Mouse (Mus musculus) forebrain, embryonic 15.5 days (tissue): ENCODE measurements at regions not wholly inside any gene's neighbourhood (a gene's known extent, or its start where the extent isn't known, plus 50 kb on each side); places are given as distances from the start of the nearest gene placed in this dataset.
A peak's percentile ranks its signal among the peaks of the same experiment; 100 is the strongest.

ENCODE experiments used
- ATAC-seq: fragments of 200-750 bp; cut with Nextera tagmentation; replicated peaks from 2 replicates; pipeline ENCODE4 v1.8.0; 2017; ENCODE audit warnings: mild to moderate bottlenecking, moderate TSS enrichment, moderate library complexity
- H3K27ac ChIP-seq: fragments of 300-500 bp; sonication (generic); replicated peaks from 2 replicates; pipeline ENCODE4 v1.5.1; 2015; ENCODE audit warnings: mild to moderate bottlenecking, inconsistent platforms
- H3K27me3 ChIP-seq: fragments of 300-500 bp; sonication (generic); 2 replicates; pipeline ENCODE4 v1.6.1; 2015; ENCODE audit warnings: inconsistent platforms
- H3K36me3 ChIP-seq: fragments of 300-500 bp; sonication (generic); 2 replicates; pipeline ENCODE4 v1.6.1; 2015; ENCODE audit warnings: mild to moderate bottlenecking, inconsistent platforms
- H3K4me1 ChIP-seq: fragments of 300-500 bp; sonication (generic); 2 replicates; pipeline ENCODE4 v1.6.1; 2015; ENCODE audit warnings: inconsistent platforms
- H3K4me2 ChIP-seq: fragments of 300-500 bp; sonication (generic); replicated peaks from 2 replicates; pipeline ENCODE4 v1.6.1; 2015; ENCODE audit warnings: mild to moderate bottlenecking, inconsistent platforms
- H3K4me3 ChIP-seq: fragments of 300-500 bp; sonication (generic); 2 replicates; pipeline ENCODE4 v1.5.1; 2015; ENCODE audit warnings: mild to moderate bottlenecking, inconsistent platforms
- H3K9ac ChIP-seq: fragments of 300-500 bp; sonication (generic); replicated peaks from 2 replicates; pipeline ENCODE4 v1.6.1; 2015; ENCODE audit warnings: mild to moderate bottlenecking, inconsistent platforms
- H3K9me3 ChIP-seq: fragments of 300-500 bp; sonication (generic); 2 replicates; pipeline ENCODE4 v1.6.1; 2016; ENCODE audit warnings: inconsistent platforms
- WGBS: fragments of 180-500 bp; shearing (Covaris S2); methylation state at CpG from one replicate; pipeline ENCODE4 v1.1.7; 2015; ENCODE audit warnings: mixed read lengths; 5-methylcytosine and 5-hydroxymethylcytosine counted together

GRCm38 (mm10) chr5:47469394-47469793 is 513.5 kb upstream of the Slit2 start:
- Histone ChIP-seq H3K4me2 (no peak overlapping the region), H3K27me3 (no peaks in the 10 kb centered on the region), H3K27ac (no peak overlapping the region), H3K4me1 (no peaks in the 10 kb centered on the region), H3K4me3 (no peak overlapping the region), H3K9me3 (no peaks in the 10 kb centered on the region), H3K9ac (no peak overlapping the region), H3K36me3 (no peaks in the 10 kb centered on the region)
- 82% methylated on average over 5 of the region's 5 CpGs for WGBS
- no peak for ATAC-seq

DNA sequence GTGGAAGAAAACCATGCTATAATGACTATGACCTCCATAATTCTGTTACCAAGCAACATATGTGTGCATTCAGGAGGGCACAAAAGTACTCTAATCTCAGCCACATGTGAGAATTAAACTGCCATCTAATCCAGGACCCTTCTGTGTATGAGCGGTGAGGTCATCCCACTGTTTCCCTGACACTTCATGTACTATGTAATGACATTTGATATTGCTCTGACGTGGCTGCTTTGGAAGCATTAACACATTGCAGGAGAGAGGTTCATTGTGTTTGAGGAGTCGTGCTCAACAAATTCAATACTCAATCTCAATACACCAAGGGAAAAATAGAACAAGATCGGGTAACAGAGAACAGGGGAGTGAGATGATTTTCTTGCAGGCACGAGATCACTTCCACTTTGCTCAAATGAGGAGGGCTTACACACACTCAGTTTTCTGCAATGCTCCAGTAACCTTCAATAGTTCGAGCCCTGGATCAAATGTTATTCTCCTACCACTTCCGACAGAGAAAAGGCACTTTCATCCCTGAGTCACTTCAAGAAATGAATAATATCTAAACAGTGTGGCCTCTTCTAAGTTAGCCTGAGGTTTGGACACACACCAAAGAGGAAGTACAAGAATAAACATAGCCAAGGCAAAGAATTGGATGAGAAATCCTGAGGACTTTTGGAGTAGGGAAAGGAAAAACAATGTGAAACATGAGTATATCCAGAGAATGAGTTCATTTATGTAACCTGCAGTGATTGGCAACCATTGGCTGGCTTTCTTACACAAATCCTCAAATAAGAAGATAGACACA is 510.7 kb upstream of the Slit2 start:
- no peaks in the 10 kb centered on the region for H3K27me3 ChIP-seq
- no peak overlapping the region for H3K4me2 ChIP-seq
- WGBS = 58% methylated on average over 7 of the region's 7 CpGs
- H3K4me1 ChIP-seq = no peaks in the 10 kb centered on the region
- no peak overlapping the region for H3K27ac ChIP-seq
- no peak overlapping the region for H3K9ac ChIP-seq
- H3K4me3 ChIP-seq = no peak overlapping the region
- no peaks in the 10 kb centered on the region for H3K36me3 ChIP-seq
- no peaks in the 10 kb centered on the region for H3K9me3 ChIP-seq
- no peak for ATAC-seq

DNA sequence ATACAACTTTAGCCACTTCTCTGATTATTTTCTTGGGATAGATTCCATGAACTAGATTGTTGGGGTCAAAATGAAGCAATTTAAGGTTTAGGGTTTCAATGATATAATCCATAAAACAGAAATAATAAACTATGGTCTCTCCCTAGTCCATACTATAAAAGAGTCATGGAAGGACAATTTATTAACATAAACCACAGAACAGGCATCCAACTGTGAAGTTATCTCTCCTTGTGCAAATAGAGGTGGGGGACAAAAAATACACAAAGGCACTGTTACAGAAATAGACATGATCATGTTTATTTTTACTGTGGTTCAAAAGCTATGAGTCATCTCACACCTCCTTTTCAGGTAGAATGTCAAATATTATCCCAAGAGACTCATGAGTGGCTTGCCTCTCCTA is 503.0 kb upstream of the Slit2 start:
- Histone ChIP-seq H3K4me2 (no peak overlapping the region), H3K4me1 (no peaks in the 10 kb centered on the region), H3K9me3 (no peaks in the 10 kb centered on the region), H3K27me3 (no peaks in the 10 kb centered on the region), H3K27ac (no peak overlapping the region), H3K36me3 (no peaks in the 10 kb centered on the region), H3K4me3 (no peak overlapping the region), H3K9ac (no peak overlapping the region)
- ATAC-seq = no peak

GRCm38 (mm10) chr5:47496218-47496617 is 486.7 kb upstream of the Slit2 start:
- no peak for ATAC-seq
- Histone ChIP-seq H3K4me1 (no peaks in the 10 kb centered on the region), H3K36me3 (no peaks in the 10 kb centered on the region), H3K27me3 (no peaks in the 10 kb centered on the region), H3K9ac (no peak overlapping the region), H3K27ac (no peak overlapping the region), H3K4me2 (no peak overlapping the region), H3K9me3 (no peaks in the 10 kb centered on the region), H3K4me3 (no peak overlapping the region)
- WGBS = 9% methylated on average over 3 of the region's 3 CpGs

DNA sequence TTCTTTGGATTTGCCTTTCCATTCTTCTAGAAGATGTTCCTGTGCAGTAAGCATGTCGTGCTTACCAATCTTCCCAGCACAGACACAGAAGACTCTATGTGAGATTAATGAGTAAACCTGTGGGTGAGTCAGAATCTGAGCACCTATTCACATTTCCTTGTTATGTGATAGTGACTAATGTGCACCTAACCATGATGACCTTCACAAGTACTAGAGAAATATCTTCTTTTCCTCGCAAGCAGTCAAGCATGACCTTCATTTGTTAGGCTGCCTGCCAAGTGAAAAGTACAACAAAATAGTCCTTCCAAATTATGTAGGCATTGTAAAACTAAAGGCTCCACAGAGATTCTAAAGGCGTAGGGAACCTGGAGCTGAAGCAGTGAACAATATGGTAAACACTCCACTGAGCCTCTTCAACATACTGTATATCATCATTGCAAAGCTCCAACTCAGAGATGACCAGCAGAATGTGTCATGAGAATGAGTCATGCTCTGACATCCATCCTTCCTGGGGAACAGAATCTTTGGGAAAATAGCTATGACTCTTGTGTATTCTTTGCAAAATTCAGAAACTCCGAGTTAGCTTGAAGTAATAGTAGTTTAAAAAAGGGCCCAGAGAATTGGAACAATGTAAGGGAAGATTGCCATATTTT is 480.0 kb upstream of the Slit2 start:
- Histone ChIP-seq H3K4me1 (no peaks in the 10 kb centered on the region), H3K4me3 (no peak overlapping the region), H3K27me3 (no peaks in the 10 kb centered on the region), H3K9ac (no peak overlapping the region), H3K27ac (no peak overlapping the region), H3K9me3 (no peaks in the 10 kb centered on the region), H3K4me2 (no peak overlapping the region), H3K36me3 (no peaks in the 10 kb centered on the region)
- ATAC-seq = no peak
- WGBS = 72% methylated on average over 4 of the region's 4 CpGs

- WGBS = 86% methylated on average over 4 of the region's 4 CpGs
- H3K36me3 ChIP-seq = no peaks in the 10 kb centered on the region
- H3K27me3 ChIP-seq = no peaks in the 10 kb centered on the region
- no peaks in the 10 kb centered on the region for H3K9me3 ChIP-seq
- no peak overlapping the region for H3K4me3 ChIP-seq
- no peak overlapping the region for H3K27ac ChIP-seq
- no peak overlapping the region for H3K4me2 ChIP-seq
- no peaks in the 10 kb centered on the region for H3K4me1 ChIP-seq
- no peak for ATAC-seq
- no peak overlapping the region for H3K9ac ChIP-seq
These were observed 474.1 kb upstream of the Slit2 start for GRCm38 (mm10) chr5:47508689-47509301.

GRCm38 (mm10) chr5:47522161-47522942 is 460.6 kb upstream of the Slit2 start:
- Histone ChIP-seq H3K27ac (no peak overlapping the region), H3K4me3 (no peak overlapping the region), H3K9ac (no peak overlapping the region), H3K27me3 (no peaks in the 10 kb centered on the region), H3K4me1 (peaks cover 10% of the 10 kb centered on the region), H3K9me3 (no peaks in the 10 kb centered on the region), H3K4me2 (no peak overlapping the region), H3K36me3 (no peaks in the 10 kb centered on the region)
- ATAC-seq = peak; percentile 58
- WGBS = 11% methylated on average over 4 of the region's 4 CpGs

- WGBS = 86% methylated on average over 7 of the region's 7 CpGs
These were observed 454.3 kb upstream of the Slit2 start for GRCm38 (mm10) chr5:47528671-47529070.

GRCm38 (mm10) chr5:47537532-47537931 is 445.4 kb upstream of the Slit2 start:
- H3K27ac ChIP-seq = no peak overlapping the region
- no peak overlapping the region for H3K9ac ChIP-seq
- no peaks in the 10 kb centered on the region for H3K4me1 ChIP-seq
- no peak for ATAC-seq
- H3K4me2 ChIP-seq = no peak overlapping the region
- no peaks in the 10 kb centered on the region for H3K9me3 ChIP-seq
- no peaks in the 10 kb centered on the region for H3K27me3 ChIP-seq
- H3K4me3 ChIP-seq = no peak overlapping the region
- H3K36me3 ChIP-seq = no peaks in the 10 kb centered on the region

More at GRCm38 (mm10) chr5:47528671-47529070, 454.3 kb upstream of the Slit2 start:
- H3K27ac ChIP-seq = no peak overlapping the region
- H3K9ac ChIP-seq = no peak overlapping the region
- no peaks in the 10 kb centered on the region for H3K4me1 ChIP-seq
- H3K4me2 ChIP-seq = no peak overlapping the region
- H3K36me3 ChIP-seq = no peaks in the 10 kb centered on the region
- H3K27me3 ChIP-seq = no peaks in the 10 kb centered on the region
- H3K9me3 ChIP-seq = no peaks in the 10 kb centered on the region
- H3K4me3 ChIP-seq = no peak overlapping the region
- ATAC-seq = no peak

DNA sequence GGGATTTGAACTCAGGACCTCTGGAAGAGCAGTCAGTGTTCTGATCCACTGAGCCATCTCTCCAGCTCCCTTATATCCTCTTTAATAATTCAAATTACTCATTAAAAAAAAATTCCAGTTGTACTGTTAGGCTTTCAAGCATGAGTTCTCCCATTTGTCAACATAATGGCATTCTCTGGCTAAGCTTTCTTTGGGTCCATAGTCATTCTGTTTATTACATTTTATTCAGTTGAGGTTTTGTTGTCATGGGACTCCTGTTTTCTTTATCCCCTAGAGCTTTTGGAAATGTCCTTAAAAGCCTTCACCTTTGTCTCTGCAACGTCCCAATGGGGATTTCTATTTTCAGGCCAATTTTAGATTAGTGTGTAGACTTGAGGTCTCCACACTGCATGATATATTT is 440.7 kb upstream of the Slit2 start:
- WGBS = 23% methylated on average over 1 of the region's 1 CpGs
- no peak overlapping the region for H3K4me2 ChIP-seq
- no peak overlapping the region for H3K27ac ChIP-seq
- H3K4me3 ChIP-seq = no peak overlapping the region
- no peaks in the 10 kb centered on the region for H3K9me3 ChIP-seq
- H3K36me3 ChIP-seq = no peaks in the 10 kb centered on the region
- H3K4me1 ChIP-seq = no peaks in the 10 kb centered on the region
- H3K9ac ChIP-seq = no peak overlapping the region
- no peak for ATAC-seq
- no peaks in the 10 kb centered on the region for H3K27me3 ChIP-seq

GRCm38 (mm10) chr5:47556717-47557116 is 426.2 kb upstream of the Slit2 start:
- Histone ChIP-seq H3K9me3 (no peaks in the 10 kb centered on the region), H3K27me3 (no peaks in the 10 kb centered on the region), H3K4me1 (peaks cover 4% of the 10 kb centered on the region; the same call in 1 of the 2 replicates), H3K36me3 (no peaks in the 10 kb centered on the region), H3K9ac (no peak overlapping the region), H3K4me3 (no peak overlapping the region), H3K27ac (no peak overlapping the region), H3K4me2 (no peak overlapping the region)
- 27% methylated on average over 1 of the region's 1 CpGs for WGBS
- no peak for ATAC-seq
